Mouse (Mus musculus) heart, postnatal 14 days (tissue): ENCODE measurements around the gene BC037034. TPM values are rescaled to one million over a fixed set of nuclear protein-coding genes. Genes with fewer than 3 reads are reported as not detected.
"Not testable (repeated sequence)": the region's sequence is repeated elsewhere in the genome, so short reads cannot be mapped to it uniquely, and the experiment has no call there.

Source experiments
- DNase-seq, 2 experiments: peaks; one replicate each; pipeline ENCODE4 v3.0.0; 2021 to 2022
- intact Hi-C: fragments of 180-260 bp; cut with DNase I; formaldehyde crosslinking; loops from one replicate; pipeline ENCODE4 v1.15.1; 2025
- total RNA-seq, 2 experiments: library from RNA; stranded (reverse); gene quantifications; 2 replicates each; pipeline ENCODE4 v1.2.3; 2021

The BC037034 gene
- total RNA-seq, 2 experiments from 2014 or later = 4.1 to 5.2 TPM

DNA sequence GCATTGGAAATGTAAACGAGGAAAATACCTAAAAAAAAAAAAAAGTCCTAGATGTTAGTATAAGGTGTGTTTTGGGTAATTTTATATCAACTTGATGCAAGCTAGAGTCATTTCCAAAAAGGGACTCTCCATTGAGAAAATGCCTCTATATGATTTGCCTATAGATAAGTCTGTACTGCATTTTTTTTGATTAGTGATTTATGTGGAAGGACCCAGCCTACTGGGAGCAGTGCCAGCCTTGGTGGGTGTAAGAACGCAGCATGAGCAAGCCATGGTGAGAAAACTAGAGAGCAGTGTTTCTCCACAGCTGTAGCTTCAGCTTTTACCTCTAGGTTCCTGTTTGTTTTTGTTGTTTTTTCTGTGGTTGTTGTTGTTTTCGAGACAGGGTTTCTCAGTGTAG lies 40.5 kb downstream of the BC037034 start:
- intact Hi-C loops = loop anchor here (5.0 kb wide), 1 partner anchor 249 kb away; no protein-coding TSS in a partner anchor

DNA sequence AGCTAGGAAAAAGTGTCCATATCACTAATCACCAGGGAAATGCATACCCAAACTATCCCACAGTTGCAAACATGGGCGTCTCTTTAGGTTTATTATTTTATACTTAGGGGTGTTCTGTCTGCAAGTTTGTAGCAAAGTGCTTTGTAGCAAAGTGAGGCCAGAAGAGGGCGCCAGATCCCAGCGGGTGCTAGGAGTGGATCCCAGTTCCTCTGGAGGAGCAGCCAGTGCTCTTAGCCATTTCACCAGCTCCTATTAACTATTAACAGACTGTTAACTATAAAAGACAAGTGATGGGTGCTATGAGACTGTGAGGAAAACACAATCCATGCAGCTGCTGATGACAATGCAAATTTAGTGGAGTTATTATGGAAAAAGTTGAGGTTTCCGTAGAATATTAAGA lies 41.7 kb downstream of the BC037034 start:
- DNase-seq = peak; percentile 84 to 93
- intact Hi-C loops = loop anchor here (5.0 kb wide), 1 partner anchor 250 kb away; no protein-coding TSS in a partner anchor

More for the DNA sequence above, 40.5 kb downstream of the BC037034 start:
- no peak for DNase-seq

DNA sequence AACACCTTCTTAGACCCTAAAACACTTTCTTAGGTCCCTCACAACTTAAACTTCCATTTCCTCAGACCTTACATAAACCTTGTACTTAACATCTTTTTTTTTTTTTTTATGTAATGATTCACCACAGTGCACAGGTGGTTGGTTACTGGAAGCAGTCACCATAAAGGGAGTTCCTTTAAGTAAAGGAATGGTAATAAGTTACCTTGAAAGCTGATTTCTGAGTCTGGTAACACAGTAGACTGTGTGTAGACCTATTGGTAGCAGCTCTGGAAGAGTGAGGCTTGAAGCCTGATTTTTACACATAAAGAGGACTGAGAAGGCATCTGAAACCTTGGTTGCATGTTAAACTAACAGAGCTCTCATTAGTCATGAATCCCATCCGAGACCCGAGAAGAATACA lies 44.0 kb downstream of the BC037034 start:
- intact Hi-C loops = loop anchor here (5.0 kb wide), 1 partner anchor 252 kb away; no protein-coding TSS in a partner anchor
- DNase-seq = no peak

DNA sequence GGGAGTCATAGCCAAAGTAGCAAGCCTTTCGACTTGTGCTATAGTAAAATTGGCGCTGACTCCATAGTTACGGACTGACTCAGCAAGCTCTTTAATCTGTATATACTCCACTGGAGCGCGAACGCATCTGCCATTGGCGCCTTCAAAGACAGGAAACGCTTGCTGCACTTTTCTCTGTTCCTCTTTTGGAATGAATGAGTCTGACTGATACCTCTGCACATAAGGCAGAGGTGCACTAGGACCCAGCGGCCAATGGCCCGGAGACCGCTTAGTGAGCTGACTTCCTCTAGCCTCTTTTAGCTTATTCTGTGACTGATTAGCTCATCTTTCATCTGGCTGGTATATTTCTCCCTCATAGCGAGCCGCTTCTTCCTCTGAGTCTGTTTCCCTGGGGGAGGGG lies 47.2 kb downstream of the BC037034 start:
- DNase-seq, intact Hi-C loops: not testable (repeated sequence)

Other genes with a start within 250 kb of the BC037034 start
- not detected for gene Smok3a, start 242.8 kb downstream of the BC037034 start, total RNA-seq
- gene Smok3b, start 242.6 kb downstream of the BC037034 start, total RNA-seq = not detected
- not detected for gene Smok3c, start 210.8 kb downstream of the BC037034 start, total RNA-seq
- gene Zkscan1, start 178.9 kb downstream of the BC037034 start, total RNA-seq = 10 to 100 TPM; 17.8 to 18.0 TPM
- 10 to 100 TPM; 13.7 to 14.2 TPM for gene Zscan21, start 147.1 kb downstream of the BC037034 start, total RNA-seq
- 10 to 100 TPM in 1 of 2 experiments, 1 to 10 TPM in 1; 8.0 to 10.9 TPM for gene Zfp113, start 108.3 kb downstream of the BC037034 start, total RNA-seq
- 100 to 1,000 TPM; 124 TPM for gene Cops6, start 103.0 kb downstream of the BC037034 start, total RNA-seq
- 10 to 100 TPM in 1 of 2 experiments, 1 to 10 TPM in 1; 9.2 to 10.9 TPM for gene Ap4m1, start 92.0 kb downstream of the BC037034 start, total RNA-seq
- 10 to 100 TPM; 13.0 to 19.2 TPM for gene Mcm7, start 91.6 kb downstream of the BC037034 start, total RNA-seq
- gene Taf6, start 76.6 kb downstream of the BC037034 start, total RNA-seq = 10 to 100 TPM; 25.3 to 28.4 TPM
- 1 to 10 TPM; 6.8 to 7.1 TPM for gene Cnpy4, start 76.5 kb downstream of the BC037034 start, total RNA-seq
- gene Mblac1, start 69.7 kb downstream of the BC037034 start, total RNA-seq = 1 to 10 TPM; 2.7 to 3.2 TPM
- under 1 TPM; 0.71 to 0.98 TPM for gene Nxpe5, start 38.1 kb downstream of the BC037034 start, total RNA-seq
- gene Lamtor4, start 8.6 kb downstream of the BC037034 start, total RNA-seq = 10 to 100 TPM; 59.2 to 63.4 TPM
- gene Gal3st4, start 8.8 kb upstream of the BC037034 start, total RNA-seq = under 1 TPM; 0.38 to 0.41 TPM
- gene Gm43720, start 15.9 kb upstream of the BC037034 start, total RNA-seq = under 1 TPM in 1 of 2 experiments, not detected in 1; 0.05 TPM
- under 1 TPM; 0.26 to 0.51 TPM for gene Gpc2, start 16.0 kb upstream of the BC037034 start, total RNA-seq
- gene Stag3, start 16.2 kb upstream of the BC037034 start, total RNA-seq = under 1 TPM; 0.14 to 0.34 TPM
- gene Pvrig, start 77.9 kb upstream of the BC037034 start, total RNA-seq = under 1 TPM in 1 of 2 experiments, not detected in 1; 0.27 TPM
- 1 to 10 TPM; 7.5 TPM for gene Zfp157, start 177.4 kb upstream of the BC037034 start, total RNA-seq